Mouse (Mus musculus): ENCODE results near the gene Gbp10.
"Not testable (repeated sequence)": the region's sequence is repeated elsewhere in the genome, so short reads cannot be mapped to it uniquely, and the experiment has no call there.

DNA sequence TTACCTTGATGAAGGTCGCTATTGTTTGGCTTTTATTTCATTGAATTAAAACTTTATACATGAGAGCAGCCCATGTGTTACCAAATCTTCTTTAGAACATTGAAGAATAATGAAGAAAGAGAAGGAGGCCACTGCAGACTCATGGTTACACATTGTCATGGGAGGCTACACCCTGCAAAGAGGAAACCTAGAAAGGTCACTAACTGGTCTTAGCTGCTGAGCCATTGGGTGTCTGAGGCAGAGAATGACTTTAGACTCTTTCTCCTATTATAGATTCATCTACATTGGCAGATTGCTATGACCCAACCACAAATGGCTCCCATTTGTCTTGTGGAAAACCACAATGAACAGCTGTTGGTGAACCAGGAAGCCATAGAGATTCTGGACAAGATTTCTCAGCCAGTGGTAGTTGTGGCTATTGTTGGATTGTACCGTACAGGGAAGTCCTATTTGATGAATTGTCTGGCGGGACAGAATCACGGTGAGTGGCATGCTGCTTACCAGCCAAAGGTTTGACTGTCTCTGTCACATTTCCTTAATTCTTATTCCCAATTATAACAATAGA lies 38.5 kb downstream of the Gbp10 start:
- TF ChIP-seq CEBPB (IDR thresholded peaks at IDR 0.05; ENCODE audit: insufficient read depth, poor library complexity, severe bottlenecking); MAX (IDR thresholded peaks at IDR 0.05; ENCODE audit: low read depth); E2F4 (IDR thresholded peaks at IDR 0.05; ENCODE audit: insufficient read depth): not testable (repeated sequence)
